Mouse (Mus musculus): ENCODE results near the gene Prkrip1.

GRCm38 (mm10) chr5:136169626-136170511 lies 28.9 kb downstream of the Prkrip1 start:
- TF ChIP-seq GATA1 (IDR thresholded peaks at IDR 0.05; ENCODE audit: borderline replicate concordance, low read length) (no peak), FLI1 (IDR thresholded peaks at IDR 0.05; ENCODE audit: low read length) (no peak)

Measured in megakaryocyte, embryonic 14.5 days (primary cell).